Mouse (Mus musculus): Measurements from ENCODE around the gene Trp53i11. TPM values are rescaled to one million over a fixed set of nuclear protein-coding genes. Genes with fewer than 3 reads are reported as not detected.

Gene Trp53i11
- total RNA-seq, 2 experiments from 2014 or later: 26.7 to 30.5 TPM

- no peak for DNase-seq
Measured at GRCm38 (mm10) chr2:93171929-93172328, 15.4 kb upstream of the Trp53i11 start.

- no peak for DNase-seq
Measured at GRCm38 (mm10) chr2:93172460-93172859, 14.9 kb upstream of the Trp53i11 start.

GRCm38 (mm10) chr2:93174159-93174558 lies 13.2 kb upstream of the Trp53i11 start:
- no peak for DNase-seq

- peak in 1 of 2 experiments; percentile 56 for DNase-seq
Measured at GRCm38 (mm10) chr2:93175278-93175677, 12.1 kb upstream of the Trp53i11 start.

GRCm38 (mm10) chr2:93175721-93176120 lies 11.6 kb upstream of the Trp53i11 start:
- DNase-seq: no peak

- no peak for DNase-seq
Measured at GRCm38 (mm10) chr2:93176193-93176798, 11.1 kb upstream of the Trp53i11 start.

- no peak for DNase-seq
Measured at GRCm38 (mm10) chr2:93176871-93177667, 10.3 kb upstream of the Trp53i11 start.

- DNase-seq: no peak
Measured at GRCm38 (mm10) chr2:93177668-93178312, 9.6 kb upstream of the Trp53i11 start.

- DNase-seq: no peak
Measured at GRCm38 (mm10) chr2:93178313-93178677, 9.1 kb upstream of the Trp53i11 start.

GRCm38 (mm10) chr2:93179603-93180002 lies 7.7 kb upstream of the Trp53i11 start:
- DNase-seq: no peak

- DNase-seq: peak in 1 of 2 experiments; percentile 53
Measured at GRCm38 (mm10) chr2:93180077-93180844, 7.1 kb upstream of the Trp53i11 start.

GRCm38 (mm10) chr2:93182859-93183258 lies 4.5 kb upstream of the Trp53i11 start:
- no peak for DNase-seq

- DNase-seq: peak in 1 of 2 experiments; percentile 58
Measured at GRCm38 (mm10) chr2:93188020-93188760, 842 bp downstream of the Trp53i11 start.

- DNase-seq: peak; percentile 71 to 73
Measured at GRCm38 (mm10) chr2:93188761-93189458, 1.6 kb downstream of the Trp53i11 start.

- DNase-seq: no peak
Measured at GRCm38 (mm10) chr2:93190771-93191487, 3.6 kb downstream of the Trp53i11 start.

GRCm38 (mm10) chr2:93191488-93192181 lies 4.3 kb downstream of the Trp53i11 start:
- DNase-seq: no peak

- no peak for DNase-seq
Measured at GRCm38 (mm10) chr2:93192182-93192560, 4.8 kb downstream of the Trp53i11 start.

GRCm38 (mm10) chr2:93192671-93193080 lies 5.3 kb downstream of the Trp53i11 start:
- peak in 1 of 2 experiments; percentile 50 for DNase-seq

GRCm38 (mm10) chr2:93193806-93194205 lies 6.5 kb downstream of the Trp53i11 start:
- no peak for DNase-seq

- peak; percentile 90 to 99 for DNase-seq
Measured at GRCm38 (mm10) chr2:93198846-93199245, 11.5 kb downstream of the Trp53i11 start.
